Mouse (Mus musculus): Measurements from ENCODE around the gene Kcnk18. TPM values are rescaled to one million over a fixed set of nuclear protein-coding genes. Genes with fewer than 3 reads are reported as not detected.

Kcnk18 gene
- polyA plus RNA-seq (2017; shearing (Covaris generic)) = not detected

GRCm38 (mm10) chr19:59218991-59219390 is at the start of gene Kcnk18:
TSS of gene Kcnk18 (plus strand) at chr19:59219214.

GRCm38 (mm10) chr19:59169936-59170765 is 48.9 kb upstream of the Kcnk18 start, which contains the start of gene Vax1:
TSS of gene Vax1 (minus strand) at chr19:59170056.

GRCm38 (mm10) chr19:59260718-59261442 is 41.9 kb downstream of the Kcnk18 start, which contains the start of gene Slc18a2:
TSS of gene Slc18a2 (plus strand) at chr19:59260896.

Other genes with a start within 250 kb of the Kcnk18 start
- gene Shtn1, start 143.1 kb upstream of the Kcnk18 start, polyA plus RNA-seq (2017; shearing (Covaris generic)) = not detected
- gene Vax1, start 49.2 kb upstream of the Kcnk18 start, polyA plus RNA-seq (2017; shearing (Covaris generic)) = not detected
- 4.0 TPM for gene Slc18a2, start 41.7 kb downstream of the Kcnk18 start, polyA plus RNA-seq (2017; shearing (Covaris generic))
- 138 TPM for gene Rps12-ps3, start 103.1 kb downstream of the Kcnk18 start, polyA plus RNA-seq (2017; shearing (Covaris generic))
- gene Pdzd8, start 126.6 kb downstream of the Kcnk18 start, polyA plus RNA-seq (2017; shearing (Covaris generic)) = 33.2 TPM
- gene Emx2, start 239.2 kb downstream of the Kcnk18 start, polyA plus RNA-seq (2017; shearing (Covaris generic)) = not detected

Data from naive thymus-derived CD4-positive, alpha-beta T cell, adult 5 months (primary cell).